Mouse (Mus musculus): ENCODE measurements at regions not wholly inside any gene's neighbourhood (a gene's known extent, or its start where the extent isn't known, plus 50 kb on each side); places are given as distances from the start of the nearest gene placed in this dataset.
A peak's percentile ranks its signal among the peaks of the same experiment; 100 is the strongest.

GRCm38 (mm10) chr14:36691018-36691417 is 277.6 kb downstream of the Ccser2 start:
- Histone ChIP-seq H3K27ac (no peak overlapping the region), H3K4me3 (no peak overlapping the region)
- no peak for DNase-seq (ENCODE audit: low spot score in 2 of 2)
- TF ChIP-seq CTCF (conservative IDR thresholded peaks at IDR 0.05) = no peak

GRCm38 (mm10) chr14:36658678-36659263 is 309.8 kb downstream of the Ccser2 start:
- DNase-seq (ENCODE audit: low spot score in 2 of 2) = no peak
- no peak overlapping the region for H3K27ac ChIP-seq
- H3K4me3 ChIP-seq = no peak overlapping the region
- TF ChIP-seq CTCF (conservative IDR thresholded peaks at IDR 0.05) = no peak

- DNase-seq (ENCODE audit: low spot score in 2 of 2) = no peak
- Histone ChIP-seq H3K27ac (no peak overlapping the region), H3K4me3 (no peak overlapping the region)
- TF ChIP-seq CTCF (conservative IDR thresholded peaks at IDR 0.05) = no peak
Observed at GRCm38 (mm10) chr14:36658193-36658592, 310.4 kb downstream of the Ccser2 start.

- H3K4me3 ChIP-seq = no peak overlapping the region
- TF ChIP-seq CTCF (conservative IDR thresholded peaks at IDR 0.05) = no peak
- H3K27ac ChIP-seq = no peak overlapping the region
- DNase-seq (ENCODE audit: low spot score in 2 of 2) = peak in 1 of 2 experiments; percentile 6
Observed at GRCm38 (mm10) chr14:36652982-36653557, 315.5 kb downstream of the Ccser2 start.

- H3K4me3 ChIP-seq = no peak overlapping the region
- TF ChIP-seq CTCF (conservative IDR thresholded peaks at IDR 0.05) = no peak
- DNase-seq (ENCODE audit: low spot score in 2 of 2) = no peak
- no peak overlapping the region for H3K27ac ChIP-seq
Observed at GRCm38 (mm10) chr14:36651053-36651735, 317.4 kb downstream of the Ccser2 start.

GRCm38 (mm10) chr14:36646649-36647048 is 321.9 kb downstream of the Ccser2 start:
- no peak for DNase-seq (ENCODE audit: low spot score in 2 of 2)
- Histone ChIP-seq H3K27ac (no peak overlapping the region), H3K4me3 (no peak overlapping the region)
- TF ChIP-seq CTCF (conservative IDR thresholded peaks at IDR 0.05) = no peak

GRCm38 (mm10) chr14:36646237-36646636 is 322.3 kb downstream of the Ccser2 start:
- H3K27ac ChIP-seq = no peak overlapping the region
- H3K4me3 ChIP-seq = no peak overlapping the region
- DNase-seq (ENCODE audit: low spot score in 2 of 2) = no peak
- no peak for TF ChIP-seq CTCF (conservative IDR thresholded peaks at IDR 0.05)

- TF ChIP-seq CTCF (conservative IDR thresholded peaks at IDR 0.05) = no peak
- H3K4me3 ChIP-seq = no peak overlapping the region
- no peak overlapping the region for H3K27ac ChIP-seq
- DNase-seq (ENCODE audit: low spot score in 2 of 2) = no peak
Observed at GRCm38 (mm10) chr14:36624822-36625221, 343.8 kb downstream of the Ccser2 start.

- no peak overlapping the region for H3K27ac ChIP-seq
- H3K4me3 ChIP-seq = no peak overlapping the region
- DNase-seq (ENCODE audit: low spot score in 2 of 2) = no peak
Observed at GRCm38 (mm10) chr14:36624134-36624533, 344.4 kb downstream of the Ccser2 start.

GRCm38 (mm10) chr14:36623036-36623435 is 345.5 kb downstream of the Ccser2 start:
- DNase-seq (ENCODE audit: low spot score in 2 of 2) = no peak
- Histone ChIP-seq H3K27ac (no peak overlapping the region), H3K4me3 (no peak overlapping the region)
- no peak for TF ChIP-seq CTCF (conservative IDR thresholded peaks at IDR 0.05)

More at GRCm38 (mm10) chr14:36624134-36624533, 344.4 kb downstream of the Ccser2 start:
- TF ChIP-seq CTCF (conservative IDR thresholded peaks at IDR 0.05) = peak; percentile 46

GRCm38 (mm10) chr14:36618459-36619085 is 350.0 kb downstream of the Ccser2 start:
- H3K27ac ChIP-seq = no peak overlapping the region
- H3K4me3 ChIP-seq = no peak overlapping the region
- no peak for DNase-seq (ENCODE audit: low spot score in 2 of 2)
- no peak for TF ChIP-seq CTCF (conservative IDR thresholded peaks at IDR 0.05)

- no peak for DNase-seq (ENCODE audit: low spot score in 2 of 2)
- TF ChIP-seq CTCF (conservative IDR thresholded peaks at IDR 0.05) = no peak
- Histone ChIP-seq H3K27ac (no peak overlapping the region), H3K4me3 (no peak overlapping the region)
Observed at GRCm38 (mm10) chr14:36617987-36618386, 350.6 kb downstream of the Ccser2 start.

GRCm38 (mm10) chr14:36614926-36615325 is 353.7 kb downstream of the Ccser2 start:
- Histone ChIP-seq H3K27ac (peak overlapping the region; percentile 61), H3K4me3 (no peak overlapping the region)
- no peak for TF ChIP-seq CTCF (conservative IDR thresholded peaks at IDR 0.05)
- no peak for DNase-seq (ENCODE audit: low spot score in 2 of 2)
